Mouse (Mus musculus) CH12.LX (cell line): ENCODE measurements at regions not wholly inside any gene's neighbourhood (a gene's known extent, or its start where the extent isn't known, plus 50 kb on each side); places are given as distances from the start of the nearest gene placed in this dataset.

ENCODE experiments used
- DNase-seq: peaks from one replicate; pipeline ENCODE4 v3.0.0-alpha.2; 2013; ENCODE audit errors: extremely low read depth
- H3K27ac ChIP-seq: 2 replicates; pipeline ENCODE4 v1.5.1; 2012; ENCODE audit warnings: low read depth, mild to moderate bottlenecking, control low read depth, moderate library complexity; ENCODE audit not compliant: insufficient read depth
- H3K27me3 ChIP-seq: replicated peaks from 2 replicates; pipeline ENCODE3; 2012; ENCODE audit warnings: inconsistent platforms
- H3K36me3 ChIP-seq, 2 experiments: replicated peaks in 1 of 2; 2 replicates each; pipeline versions ENCODE3 to v1.6.1; 2012; ENCODE audit warnings: inconsistent platforms in 1 of 2, low read length in 1 of 2, mild to moderate bottlenecking in 1 of 2, mixed read lengths in 1 of 2, moderate library complexity in 1 of 2; ENCODE audit not compliant: control insufficient read depth in 1 of 2, insufficient read depth in 1 of 2
- H3K4me1 ChIP-seq, 2 experiments: 2 replicates each; pipeline ENCODE4 v1.6.1; 2012; ENCODE audit warnings: inconsistent platforms in 1 of 2, moderate library complexity in 1 of 2; ENCODE audit not compliant: insufficient read depth in 2 of 2, control insufficient read depth in 1 of 2
- H3K4me2 ChIP-seq: 2 replicates; pipeline ENCODE4 v1.6.1; 2012; ENCODE audit warnings: low read depth, mild to moderate bottlenecking, control low read depth; ENCODE audit not compliant: poor library complexity, insufficient read depth, severe bottlenecking
- H3K4me3 ChIP-seq, 3 experiments: fragments of 150-350 bp in 1 of 3; sonication (generic) in 1 of 3; replicated peaks in 1 of 3; 2 replicates each; pipeline versions ENCODE3 to v1.5.1; 2011 to 2012; ENCODE audit warnings: low read depth in 2 of 3, low read length in 2 of 3, mild to moderate bottlenecking in 2 of 3, moderate library complexity in 2 of 3, control low read depth in 1 of 3, improper control_type of control experiment in 1 of 3, inconsistent platforms in 1 of 3, mixed read lengths in 1 of 3; ENCODE audit not compliant: poor library complexity in 1 of 3
- H3K79me2 ChIP-seq: replicated peaks from 2 replicates; pipeline ENCODE4 v1.6.1; 2012; ENCODE audit warnings: mild to moderate bottlenecking, moderate library complexity; ENCODE audit not compliant: control insufficient read depth, poor library complexity, insufficient read depth, severe bottlenecking; ENCODE audit errors: extremely low read depth
- H3K9ac ChIP-seq: 2 replicates; pipeline ENCODE4 v1.6.1; 2012; ENCODE audit warnings: low read depth, mild to moderate bottlenecking, control low read depth, moderate library complexity; ENCODE audit not compliant: insufficient read depth
- H3K9me3 ChIP-seq: replicated peaks from 2 replicates; pipeline ENCODE3; 2012; ENCODE audit warnings: low read length, inconsistent platforms, mixed read lengths
- BHLHE40 ChIP-seq: IDR thresholded peaks from 2 replicates; pipeline ENCODE4 v1.6.1; 2011; ENCODE audit warnings: mild to moderate bottlenecking, low read depth, low read length, improper control_type of control experiment
- CHD2 ChIP-seq: IDR thresholded peaks from 2 replicates; pipeline ENCODE4 v1.6.1; 2011; ENCODE audit warnings: low read length, improper control_type of control experiment
- CTCF ChIP-seq, 2 experiments: IDR thresholded peaks in 1 of 2; conservative IDR thresholded peaks in 1 of 2; 2 replicates each; pipeline ENCODE4 v1.5.1; 2011 to 2012; ENCODE audit warnings: low read depth in 2 of 2, low read length in 2 of 2, improper control_type of control experiment in 1 of 2, inconsistent platforms in 1 of 2, mild to moderate bottlenecking in 1 of 2, moderate library complexity in 1 of 2
- E2F4 ChIP-seq: IDR thresholded peaks from 2 replicates; pipeline ENCODE4 v1.6.1; 2011; ENCODE audit warnings: low read depth, low read length, improper control_type of control experiment; ENCODE audit not compliant: insufficient replicate concordance
- ELF1 ChIP-seq: IDR thresholded peaks from 2 replicates; pipeline ENCODE4 v1.6.1; 2014; ENCODE audit warnings: low read depth, mild to moderate bottlenecking, inconsistent platforms, low read length, improper control_type of control experiment
- EP300 ChIP-seq: IDR thresholded peaks from 2 replicates; pipeline ENCODE4 v1.6.1; 2011; ENCODE audit warnings: low read length, improper control_type of control experiment
- ETS1 ChIP-seq: conservative IDR thresholded peaks from 2 replicates; pipeline ENCODE4 v1.6.1; 2012; ENCODE audit warnings: low read depth, mild to moderate bottlenecking, inconsistent platforms, low read length, improper control_type of control experiment, moderate library complexity
- GABPA ChIP-seq: IDR thresholded peaks from 2 replicates; pipeline ENCODE4 v1.6.1; 2012; ENCODE audit warnings: low read depth, low read length, improper control_type of control experiment, inconsistent platforms; ENCODE audit not compliant: insufficient replicate concordance
- HCFC1 ChIP-seq: IDR thresholded peaks from 2 replicates; pipeline ENCODE4 v1.6.1; 2012; ENCODE audit warnings: low read depth, mild to moderate bottlenecking, inconsistent platforms, low read length, improper control_type of control experiment
- IRF4 ChIP-seq: IDR thresholded peaks from 2 replicates; pipeline ENCODE4 v1.6.1; 2014; ENCODE audit warnings: low read depth, mild to moderate bottlenecking, inconsistent platforms, low read length, improper control_type of control experiment
- JUN ChIP-seq: IDR thresholded peaks from 2 replicates; pipeline ENCODE4 v1.6.1; 2011; ENCODE audit warnings: low read depth, mild to moderate bottlenecking, low read length, improper control_type of control experiment, moderate library complexity; ENCODE audit not compliant: insufficient read depth
- JUND ChIP-seq: conservative IDR thresholded peaks from 2 replicates; pipeline ENCODE4 v1.6.1; 2011; ENCODE audit warnings: low read depth, low read length, improper control_type of control experiment
- KAT2A ChIP-seq: IDR thresholded peaks from 2 replicates; pipeline ENCODE4 v1.6.1; 2012; ENCODE audit warnings: low read length, improper control_type of control experiment, inconsistent platforms; ENCODE audit not compliant: insufficient replicate concordance
- MAZ ChIP-seq: IDR thresholded peaks from 2 replicates; pipeline ENCODE4 v1.6.1; 2012; ENCODE audit warnings: low read depth, mild to moderate bottlenecking, inconsistent platforms, low read length, improper control_type of control experiment, moderate library complexity
- MEF2A ChIP-seq: IDR thresholded peaks from 2 replicates; pipeline ENCODE4 v1.6.1; 2014; ENCODE audit warnings: low read depth, mild to moderate bottlenecking, inconsistent platforms, low read length, improper control_type of control experiment, borderline replicate concordance
- MXI1 ChIP-seq: IDR thresholded peaks from 2 replicates; pipeline ENCODE4 v1.6.1; 2011; ENCODE audit warnings: mild to moderate bottlenecking, low read depth, low read length, improper control_type of control experiment
- MYC ChIP-seq: IDR thresholded peaks from 2 replicates; pipeline ENCODE4 v1.6.1; 2011; ENCODE audit warnings: low read depth, mild to moderate bottlenecking, improper control_type of control experiment, low read length
- PAX5 ChIP-seq: IDR thresholded peaks from 2 replicates; pipeline ENCODE4 v1.6.1; 2012; ENCODE audit warnings: low read length, inconsistent platforms, mixed read lengths
- POLR2A ChIP-seq: IDR thresholded peaks from 2 replicates; pipeline ENCODE4 v1.6.1; 2011; ENCODE audit warnings: low read depth, mild to moderate bottlenecking, improper control_type of control experiment, low read length
- POLR2AphosphoS2 ChIP-seq: IDR thresholded peaks from 2 replicates; pipeline ENCODE4 v1.6.1; 2011; ENCODE audit warnings: low read depth, low read length, improper control_type of control experiment
- RAD21 ChIP-seq: IDR thresholded peaks from 2 replicates; pipeline ENCODE4 v1.6.1; 2011; ENCODE audit warnings: low read depth, mild to moderate bottlenecking, low read length, improper control_type of control experiment, moderate library complexity
- SIN3A ChIP-seq: IDR thresholded peaks from 2 replicates; pipeline ENCODE4 v1.6.1; 2012; ENCODE audit warnings: low read length, improper control_type of control experiment, inconsistent platforms
- SMC3 ChIP-seq: IDR thresholded peaks from 2 replicates; pipeline ENCODE4 v1.6.1; 2011; ENCODE audit warnings: low read depth, low read length, improper control_type of control experiment
- TBP ChIP-seq: conservative IDR thresholded peaks from 2 replicates; pipeline ENCODE4 v1.6.1; 2011; ENCODE audit warnings: low read depth, low read length, improper control_type of control experiment
- TCF12 ChIP-seq: IDR thresholded peaks from 2 replicates; pipeline ENCODE4 v1.6.1; 2014; ENCODE audit warnings: low read depth, mild to moderate bottlenecking, inconsistent platforms, low read length, improper control_type of control experiment
- UBTF ChIP-seq: IDR thresholded peaks from 2 replicates; pipeline ENCODE4 v1.6.1; 2012; ENCODE audit warnings: low read depth, mild to moderate bottlenecking, inconsistent platforms, low read length, improper control_type of control experiment, moderate library complexity
- ZKSCAN1 ChIP-seq: IDR thresholded peaks from 2 replicates; pipeline ENCODE4 v1.6.1; 2012; ENCODE audit warnings: low read depth, inconsistent platforms, low read length, improper control_type of control experiment, borderline replicate concordance
- ZNF384 ChIP-seq: IDR thresholded peaks from 2 replicates; pipeline ENCODE4 v1.6.1; 2012; ENCODE audit warnings: low read depth, low read length, improper control_type of control experiment, inconsistent platforms
- dilution Hi-C: fragments of 300-500 bp; cut with MboI; formaldehyde crosslinking; loops from 2 replicates; pipeline ENCODE4 v1.14.3; 2020; ENCODE audit warnings: low sequenced_read_pairs; ENCODE audit not compliant: extremely low pct_unique_long_range_greater_than_20kb, extremely low pct_ligation_motif_present
- in situ Hi-C: fragments of 300-500 bp; cut with MboI; formaldehyde crosslinking; loops from 3 replicates; pipeline ENCODE4 v1.14.3; 2019; ENCODE audit warnings: low sequenced_read_pairs, low pct_ligation_motif_present, low pct_unique_long_range_greater_than_20kb, mixed read lengths

DNA sequence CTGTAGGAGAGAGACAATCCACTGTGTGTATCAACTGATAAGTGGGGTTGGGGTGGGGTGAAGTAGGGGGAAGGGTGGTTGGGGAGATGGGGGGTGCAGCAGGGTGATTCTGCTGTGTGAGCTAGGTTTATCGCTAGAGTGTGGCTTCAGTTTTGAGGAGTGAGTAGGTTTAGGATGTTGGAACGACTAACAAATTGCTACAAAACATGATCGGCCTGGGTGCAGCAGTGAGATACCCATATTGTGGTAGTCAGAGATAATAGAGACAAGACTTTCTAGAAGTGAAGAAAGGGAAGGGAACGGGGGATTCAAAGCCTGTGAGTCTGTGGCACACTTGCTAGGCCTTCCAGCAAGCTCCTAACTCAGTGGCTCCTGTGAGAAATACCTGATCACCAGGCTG lies 175.1 kb upstream of the Lrig1 start:
- no peaks in the 10 kb centered on the region for H3K9me3 ChIP-seq
- H3K4me3 ChIP-seq, result no peak overlapping the region
- H3K9ac ChIP-seq, result no peak overlapping the region
- DNase-seq, result no peak
- dilution Hi-C loops, result no loop called here
- no peaks in the 10 kb centered on the region for H3K36me3 ChIP-seq
- in situ Hi-C loops, result no loop called here
- no peaks in the 10 kb centered on the region for H3K4me1 ChIP-seq
- no peak overlapping the region for H3K27ac ChIP-seq
- TF ChIP-seq TCF12 (no peak), ZNF384 (no peak), RAD21 (no peak), MEF2A (no peak), E2F4 (no peak), JUN (no peak), TBP (no peak), MXI1 (no peak), ETS1 (no peak), ZKSCAN1 (no peak), POLR2A (no peak), CHD2 (no peak), UBTF (no peak), EP300 (no peak), POLR2AphosphoS2 (no peak), KAT2A (no peak), MYC (no peak), ELF1 (no peak), PAX5 (no peak), SMC3 (no peak)
- no peaks in the 10 kb centered on the region for H3K27me3 ChIP-seq
- H3K79me2 ChIP-seq, result no peaks in the 10 kb centered on the region
- H3K4me2 ChIP-seq, result no peak overlapping the region

DNA sequence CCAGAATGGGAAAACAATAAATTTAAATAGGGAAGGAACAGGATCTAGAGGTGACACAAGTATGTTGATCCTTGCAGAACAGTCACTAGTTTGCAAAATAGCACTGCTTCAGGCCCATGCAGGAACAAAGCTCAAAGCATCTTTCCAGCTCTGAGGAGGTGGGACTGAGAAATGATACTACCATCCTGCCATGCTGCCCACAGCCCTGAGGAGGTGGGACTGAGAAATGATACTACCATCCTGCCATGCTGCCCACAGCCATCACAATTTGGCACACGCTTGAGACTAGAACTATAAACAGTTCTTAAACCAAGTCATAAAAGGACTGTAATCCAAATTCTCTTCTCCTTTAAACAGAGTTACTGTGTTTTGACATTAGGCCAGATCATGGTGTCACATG lies 174.5 kb upstream of the Lrig1 start:
- no peak overlapping the region for H3K9ac ChIP-seq
- in situ Hi-C loops, result no loop called here
- H3K4me1 ChIP-seq, result no peaks in the 10 kb centered on the region
- dilution Hi-C loops, result no loop called here
- no peaks in the 10 kb centered on the region for H3K9me3 ChIP-seq
- no peak overlapping the region for H3K27ac ChIP-seq
- H3K4me3 ChIP-seq, result no peak overlapping the region
- no peaks in the 10 kb centered on the region for H3K36me3 ChIP-seq
- no peaks in the 10 kb centered on the region for H3K79me2 ChIP-seq
- no peak for TF ChIP-seq E2F4
- TF ChIP-seq CTCF (conservative IDR thresholded peaks at IDR 0.05 in 1 of 2, IDR thresholded peaks at IDR 0.05 in 1 of 2; ENCODE audit: low read depth in 2 of 2, low read length in 2 of 2), result no peak
- TF ChIP-seq PAX5, result no peak
- TF ChIP-seq BHLHE40, result no peak
- TF ChIP-seq MAZ, result no peak
- TF ChIP-seq MXI1, result no peak
- TF ChIP-seq RAD21, result no peak
- no peak for TF ChIP-seq GABPA
- TF ChIP-seq TBP, result no peak
- no peak for TF ChIP-seq POLR2AphosphoS2
- no peak for TF ChIP-seq TCF12
- TF ChIP-seq ELF1, result no peak
- TF ChIP-seq ETS1, result no peak
- TF ChIP-seq SIN3A, result no peak
- no peak for TF ChIP-seq HCFC1
- no peak for TF ChIP-seq IRF4
- no peak for TF ChIP-seq JUND
- no peak for TF ChIP-seq ZNF384
- TF ChIP-seq ZKSCAN1, result no peak
- no peak overlapping the region for H3K4me2 ChIP-seq
- DNase-seq, result no peak
- no peaks in the 10 kb centered on the region for H3K27me3 ChIP-seq
